22 mouse cellular contexts compared by ENCODE assay signal in genomic region chr12:71332646-71333045, GRCm38 (mm10). TPM values are rescaled to one million over a fixed set of nuclear protein-coding genes. Genes with fewer than 3 reads are reported as not detected.
"Had no signal": no experiment of that assay in that cellular context is flagged by ENCODE, and none has a peak within 500 bp of the region (broad histone marks: within the 10 kb centered on the region; RNA-seq: fewer than 3 reads in every experiment).

No protein-coding gene starts in this region.

- ATAC-seq: liver, postnatal 0 days; midbrain, embryonic 16.5 days had no signal

- H3K27me3 ChIP-seq: liver, embryonic 13.5 days; liver, embryonic 15.5 days; neural tube, embryonic 13.5 days; neural tube, embryonic 15.5 days; stomach, embryonic 15.5 days had no signal

- H3K36me3 ChIP-seq: liver, embryonic 13.5 days; liver, embryonic 15.5 days; neural tube, embryonic 13.5 days; neural tube, embryonic 15.5 days; stomach, embryonic 15.5 days had no signal

- H3K4me3 ChIP-seq: liver, embryonic 13.5 days; liver, embryonic 15.5 days; megakaryocyte, embryonic 14.5 days; myocyte; neural tube, embryonic 13.5 days; neural tube, embryonic 15.5 days; stomach, embryonic 15.5 days had no signal

- H3K9me3 ChIP-seq: liver, embryonic 13.5 days; liver, embryonic 15.5 days; megakaryocyte, embryonic 14.5 days; neural tube, embryonic 13.5 days; neural tube, embryonic 15.5 days; stomach, embryonic 15.5 days had no signal

- DNase-seq: liver, embryonic 13.5 days; liver, postnatal 0 days; lung, postnatal 10 days; lung, postnatal 36 days; midbrain, embryonic 14.5 days; retina, postnatal 1 day; right cerebral cortex, adult 18-20 months; right cerebral cortex, postnatal 25 days; right cerebral cortex, postnatal 4 days; thymus, adult 2 months; thymus, postnatal 25 days; thymus, postnatal 4 days had no signal

- H3K4me2 ChIP-seq: liver, embryonic 13.5 days; liver, embryonic 15.5 days; midbrain, embryonic 11.5 days; neural tube, embryonic 13.5 days; neural tube, embryonic 15.5 days; stomach, embryonic 15.5 days had no signal

- H3K27ac ChIP-seq: liver, embryonic 13.5 days; liver, embryonic 15.5 days; macrophage; neural tube, embryonic 15.5 days; stomach, embryonic 15.5 days; stomach, postnatal 0 days had no signal

- H3K9ac ChIP-seq: liver, embryonic 13.5 days; liver, embryonic 15.5 days; liver, postnatal 0 days; neural tube, embryonic 13.5 days; neural tube, embryonic 15.5 days; stomach, embryonic 15.5 days had no signal

- H3K4me1 ChIP-seq: liver, embryonic 13.5 days; liver, embryonic 15.5 days; megakaryocyte, embryonic 14.5 days; stomach, embryonic 15.5 days had no signal

RNA-seq across cellular contexts. Expression of gene Dact1, which starts 23.0 kb away (rescaled TPM):
- polyA plus RNA-seq: macrophage had no signal
